Mouse (Mus musculus) myocyte (in vitro differentiated cells): ENCODE measurements around the gene Glb1.

ENCODE experiments used
- E2F4 ChIP-seq: IDR thresholded peaks from one replicate; pipeline ENCODE4 v1.6.1; 2011; ENCODE audit warnings: mild to moderate bottlenecking, control low read depth, moderate library complexity; ENCODE audit not compliant: insufficient read depth
- MAX ChIP-seq: IDR thresholded peaks from one replicate; pipeline ENCODE4 v1.6.1; 2011; ENCODE audit warnings: low read depth, mild to moderate bottlenecking, control low read depth
- MYOD1 ChIP-seq, 3 experiments: IDR thresholded peaks; one replicate each; pipeline ENCODE4 v1.6.1; 2011; ENCODE audit warnings: control low read depth in 2 of 3, low read depth in 2 of 3, mild to moderate bottlenecking in 2 of 3, moderate library complexity in 1 of 3; ENCODE audit not compliant: insufficient read length in 2 of 3, control insufficient read depth in 1 of 3
- POLR2A ChIP-seq: IDR thresholded peaks from one replicate; pipeline ENCODE4 v1.6.1; 2011; ENCODE audit warnings: low read depth, mild to moderate bottlenecking, control low read depth, moderate library complexity; ENCODE audit not compliant: insufficient read length
- POLR2AphosphoS2 ChIP-seq: IDR thresholded peaks from one replicate; pipeline ENCODE4 v1.6.1; 2011; ENCODE audit warnings: low read depth, control low read depth; ENCODE audit not compliant: insufficient read length
- SRF ChIP-seq: IDR thresholded peaks from one replicate; pipeline ENCODE4 v1.6.1; 2011; ENCODE audit warnings: low read depth; ENCODE audit not compliant: control insufficient read depth, insufficient read length
- USF1 ChIP-seq: IDR thresholded peaks from one replicate; pipeline ENCODE4 v1.6.1; 2011; ENCODE audit warnings: low read depth, mild to moderate bottlenecking, control low read depth, moderate library complexity

DNA sequence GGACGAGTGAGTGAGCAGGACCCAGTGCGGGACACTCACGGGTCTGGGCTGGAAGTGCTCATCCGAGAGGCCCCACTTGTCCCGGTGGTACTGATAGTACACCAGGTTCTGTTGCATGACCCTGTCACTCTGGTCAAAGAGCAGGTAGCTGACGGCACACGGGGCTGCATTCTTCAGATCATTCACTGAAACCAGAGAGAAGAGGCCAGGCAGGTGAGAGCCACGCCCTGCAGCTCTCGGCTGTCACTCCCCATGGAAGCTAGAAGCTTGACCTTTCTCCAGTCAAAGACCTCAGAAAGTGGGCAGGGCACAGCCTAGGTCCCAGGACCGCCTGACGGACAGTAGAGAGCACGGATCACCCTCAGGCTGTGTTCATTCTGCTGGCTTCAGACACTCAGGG lies 21.0 kb upstream of the Glb1 start:
- no peak for TF ChIP-seq MYOD1 (IDR thresholded peaks at IDR 0.05; ENCODE audit: control insufficient read depth in 1 of 3, insufficient read length in 2 of 3, low read depth in 2 of 3)
- TF ChIP-seq SRF, result no peak
- no peak for TF ChIP-seq POLR2AphosphoS2
- TF ChIP-seq POLR2A, result no peak
- TF ChIP-seq USF1, result no peak
- no peak for TF ChIP-seq MAX
- TF ChIP-seq E2F4, result no peak
